Mouse (Mus musculus) thymus, postnatal 36 days (tissue): ENCODE results near the gene Wdr90.
"Not testable (repeated sequence)": the region's sequence is repeated elsewhere in the genome, so short reads cannot be mapped to it uniquely, and the experiment has no call there.

Experiments
- DNase-seq, 2 experiments: peaks; one replicate each; pipeline ENCODE4 v3.0.0; 2022; ENCODE audit warnings: mixed read lengths in 2 of 2

Gene Wdr90

GRCm38 (mm10) chr17:25877025-25877424 is 15.7 kb upstream of the Wdr90 start:
- DNase-seq: no peak

GRCm38 (mm10) chr17:25876347-25876915 is 15.1 kb upstream of the Wdr90 start:
- DNase-seq: no peak

- DNase-seq: peak; percentile 81 to 86
These were observed 14.2 kb upstream of the Wdr90 start for GRCm38 (mm10) chr17:25875171-25876136.

- DNase-seq: peak; percentile 89 to 94
These were observed 13.4 kb upstream of the Wdr90 start, which contains the start of gene Mettl26 for GRCm38 (mm10) chr17:25874721-25875170. Mettl26 (plus strand) TSS chr17:25875074.

GRCm38 (mm10) chr17:25874148-25874720 is 12.9 kb upstream of the Wdr90 start:
- DNase-seq: no peak

GRCm38 (mm10) chr17:25873405-25874147 is 12.3 kb upstream of the Wdr90 start:
- DNase-seq: no peak

- no peak for DNase-seq
These were observed 11.4 kb upstream of the Wdr90 start for GRCm38 (mm10) chr17:25872676-25873075.

GRCm38 (mm10) chr17:25871566-25871965 is 10.3 kb upstream of the Wdr90 start:
- DNase-seq: not testable (repeated sequence)

- DNase-seq: no peak
These were observed 8.7 kb upstream of the Wdr90 start for GRCm38 (mm10) chr17:25869954-25870353.

GRCm38 (mm10) chr17:25869498-25869897 is 8.2 kb upstream of the Wdr90 start:
- DNase-seq: no peak

- peak; percentile 76 to 78 for DNase-seq
These were observed 7.4 kb upstream of the Wdr90 start, which contains the start of gene Mcrip2 for GRCm38 (mm10) chr17:25868601-25869191. Mcrip2 (minus strand) TSS chr17:25868764.

GRCm38 (mm10) chr17:25867836-25868600 is 6.7 kb upstream of the Wdr90 start:
- no peak for DNase-seq

- peak in 1 of 2 experiments; percentile 29 for DNase-seq
These were observed 6.2 kb upstream of the Wdr90 start for GRCm38 (mm10) chr17:25867509-25867835.

GRCm38 (mm10) chr17:25866172-25866571 is 4.9 kb upstream of the Wdr90 start:
- no peak for DNase-seq

- no peak for DNase-seq
These were observed 4.0 kb upstream of the Wdr90 start for GRCm38 (mm10) chr17:25865288-25865687.

GRCm38 (mm10) chr17:25864311-25864710 is 3.0 kb upstream of the Wdr90 start:
- no peak for DNase-seq

GRCm38 (mm10) chr17:25863681-25864080 is 2.4 kb upstream of the Wdr90 start:
- no peak for DNase-seq

- no peak for DNase-seq
These were observed 657 bp upstream of the Wdr90 start for GRCm38 (mm10) chr17:25861704-25862612.

GRCm38 (mm10) chr17:25860229-25860628 is 1.1 kb downstream of the Wdr90 start:
- no peak for DNase-seq

GRCm38 (mm10) chr17:25844396-25844901 is 16.9 kb downstream of the Wdr90 start, which contains the start of gene Rhot2:
Rhot2 (minus strand) TSS chr17:25844851.
- peak; percentile 97 to 98 for DNase-seq
